Mouse (Mus musculus) C2C12 (cell line): ENCODE measurements around the gene Akr1b7. TPM values are rescaled to one million over a fixed set of nuclear protein-coding genes. Genes with fewer than 3 reads are reported as not detected.

Source experiments
- H3K27me3 ChIP-seq: one replicate; pipeline ENCODE4 v1.6.1; 2011; ENCODE audit not compliant: control insufficient read depth, insufficient read depth, insufficient read length
- H3K36me3 ChIP-seq: one replicate; pipeline ENCODE4 v1.6.1; 2011; ENCODE audit not compliant: control insufficient read depth, insufficient read depth
- H3K4me3 ChIP-seq: one replicate; pipeline ENCODE4 v1.5.1; 2011; ENCODE audit warnings: mild to moderate bottlenecking, control low read depth; ENCODE audit not compliant: poor library complexity, insufficient read depth, severe bottlenecking
- H3K79me2 ChIP-seq: one replicate; pipeline ENCODE4 v1.6.1; 2011; ENCODE audit not compliant: control insufficient read depth, insufficient read depth
- H3K79me3 ChIP-seq: one replicate; pipeline ENCODE4 v1.6.1; 2011; ENCODE audit warnings: low read depth, control low read depth
- H3ac ChIP-seq: one replicate; pipeline ENCODE3; 2011; ENCODE audit warnings: low read depth; ENCODE audit not compliant: control insufficient read depth, insufficient read length
- CEBPB ChIP-seq: IDR thresholded peaks from one replicate; pipeline ENCODE4 v1.6.1; 2011; ENCODE audit warnings: low read depth, mild to moderate bottlenecking, control low read depth, moderate library complexity
- CTCF ChIP-seq: IDR thresholded peaks from one replicate; pipeline ENCODE4 v1.5.1; 2011; ENCODE audit not compliant: control insufficient read depth, insufficient read depth, insufficient read length
- FOSL1 ChIP-seq: IDR thresholded peaks from one replicate; pipeline ENCODE4 v1.8.0; 2011; ENCODE audit warnings: mild to moderate bottlenecking, low read length; ENCODE audit not compliant: poor library complexity, insufficient read depth, severe bottlenecking
- MAX ChIP-seq: IDR thresholded peaks from one replicate; pipeline ENCODE4 v1.6.1; 2011; ENCODE audit warnings: mild to moderate bottlenecking, control low read depth
- MYOD1 ChIP-seq: IDR thresholded peaks from one replicate; pipeline ENCODE4 v1.6.1; 2011; ENCODE audit warnings: low read depth; ENCODE audit not compliant: control insufficient read depth, insufficient read length
- MYOG ChIP-seq: IDR thresholded peaks from one replicate; pipeline ENCODE4 v1.6.1; 2011; ENCODE audit not compliant: control insufficient read depth, insufficient read length; ENCODE audit errors: extremely low read depth
- USF1 ChIP-seq: IDR thresholded peaks from one replicate; pipeline ENCODE4 v1.6.1; 2011; ENCODE audit warnings: low read depth, mild to moderate bottlenecking, control low read depth, moderate library complexity
- polyA plus RNA-seq: library from polyadenylated mRNA; unstranded; fragments of >200 nt; fragmentation: generic; extraction: Trizol; gene quantifications from one replicate; pipeline ENCODE4 v1.2.1, GENCODE M21; 2012; ENCODE audit warnings: missing spikeins

Akr1b7 gene
- polyA plus RNA-seq, 1 experiment, result 0.02 TPM

DNA sequence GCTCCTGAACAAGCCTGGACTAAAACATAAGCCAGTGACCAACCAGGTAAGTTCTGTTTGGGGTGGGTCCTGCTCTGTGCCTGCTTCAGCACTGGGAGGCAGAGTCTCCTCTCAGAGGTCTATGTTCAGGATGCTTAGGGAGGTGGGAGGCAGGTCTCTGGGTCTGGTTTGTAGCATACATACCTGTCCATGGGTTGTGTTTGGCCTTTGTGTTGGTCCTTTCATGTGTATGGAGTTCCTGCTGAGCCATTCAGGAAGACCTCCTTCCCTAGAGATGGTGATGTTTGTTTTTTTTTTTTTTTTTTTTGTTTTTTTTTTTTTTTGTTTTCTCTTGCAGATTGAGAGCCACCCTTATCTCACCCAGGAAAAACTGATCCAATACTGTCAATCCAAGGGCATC, 6.9 kb downstream of the Akr1b7 start:
- no peaks in the 10 kb centered on the region for H3K36me3 ChIP-seq
- TF ChIP-seq CTCF (no peak), FOSL1 (no peak), MYOD1 (no peak), MAX (no peak), USF1 (no peak), MYOG (no peak), CEBPB (no peak)
- no peaks in the 10 kb centered on the region for H3K79me3 ChIP-seq
- H3K27me3 ChIP-seq, result peaks cover 6% of the 10 kb centered on the region
- H3K79me2 ChIP-seq, result no peaks in the 10 kb centered on the region
- no peak overlapping the region for H3K4me3 ChIP-seq
- H3ac ChIP-seq, result no peak overlapping the region

- no peak overlapping the region for H3ac ChIP-seq
- TF ChIP-seq MYOD1 (no peak), USF1 (no peak), FOSL1 (no peak), CEBPB (no peak), MYOG (no peak), CTCF (no peak), MAX (no peak)
- H3K79me3 ChIP-seq, result no peaks in the 10 kb centered on the region
- no peaks in the 10 kb centered on the region for H3K79me2 ChIP-seq
- H3K27me3 ChIP-seq, result no peaks in the 10 kb centered on the region
- no peaks in the 10 kb centered on the region for H3K36me3 ChIP-seq
- no peak overlapping the region for H3K4me3 ChIP-seq
Measured at GRCm38 (mm10) chr6:34439006-34439405, 26.9 kb downstream of the Akr1b7 start.

DNA sequence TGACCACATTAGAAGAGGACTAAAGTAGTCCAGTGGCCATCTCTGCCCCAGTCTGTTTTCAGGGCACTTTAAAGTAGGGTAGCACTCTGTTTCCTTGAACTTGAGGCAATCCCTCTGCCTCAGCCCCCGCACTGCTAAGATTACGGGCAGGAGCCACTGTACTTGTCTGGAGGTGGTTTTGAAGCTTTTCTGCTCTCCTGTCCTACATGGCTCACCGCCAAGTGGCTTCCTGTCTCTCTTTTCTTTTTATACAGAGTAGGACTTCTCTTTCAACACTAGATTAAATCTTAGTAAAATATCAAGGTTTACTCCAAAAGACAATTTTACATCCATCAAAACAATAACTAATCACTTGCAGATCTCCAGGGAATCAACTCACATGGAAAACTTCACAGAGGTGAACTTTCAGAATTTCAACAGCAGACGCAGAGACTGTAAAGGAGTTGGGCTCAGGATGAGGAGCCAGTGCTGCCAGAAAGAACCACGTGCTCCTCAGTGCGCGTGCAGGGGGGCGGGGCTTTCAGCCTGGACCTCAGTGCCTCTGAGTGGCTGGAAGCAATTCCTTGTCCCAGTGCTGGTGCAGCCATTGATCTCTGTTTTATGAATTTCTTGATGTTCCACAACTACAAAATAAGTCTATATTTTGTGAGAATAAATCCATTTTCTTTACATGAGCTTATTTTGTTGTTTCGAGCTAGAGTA, 29.6 kb downstream of the Akr1b7 start:
- no peaks in the 10 kb centered on the region for H3K79me3 ChIP-seq
- no peak for TF ChIP-seq CEBPB
- no peak for TF ChIP-seq USF1
- no peak for TF ChIP-seq MYOD1
- TF ChIP-seq CTCF, result no peak
- no peak for TF ChIP-seq MAX
- TF ChIP-seq MYOG, result no peak
- no peak for TF ChIP-seq FOSL1
- H3K27me3 ChIP-seq, result no peaks in the 10 kb centered on the region
- no peaks in the 10 kb centered on the region for H3K36me3 ChIP-seq
- H3K79me2 ChIP-seq, result no peaks in the 10 kb centered on the region
- H3K4me3 ChIP-seq, result no peak overlapping the region
- no peak overlapping the region for H3ac ChIP-seq

GRCm38 (mm10) chr6:34443791-34444190, 31.7 kb downstream of the Akr1b7 start:
- H3K4me3 ChIP-seq, result no peak overlapping the region
- no peak for TF ChIP-seq CEBPB
- no peaks in the 10 kb centered on the region for H3K79me3 ChIP-seq
- no peaks in the 10 kb centered on the region for H3K79me2 ChIP-seq
- no peak overlapping the region for H3ac ChIP-seq
- no peaks in the 10 kb centered on the region for H3K36me3 ChIP-seq
- no peaks in the 10 kb centered on the region for H3K27me3 ChIP-seq

GRCm38 (mm10) chr6:34447961-34448360, 35.8 kb downstream of the Akr1b7 start:
- Histone ChIP-seq H3K4me3 (no peak overlapping the region), H3K36me3 (no peaks in the 10 kb centered on the region), H3ac (no peak overlapping the region), H3K27me3 (no peaks in the 10 kb centered on the region), H3K79me2 (no peaks in the 10 kb centered on the region), H3K79me3 (no peaks in the 10 kb centered on the region)
- TF ChIP-seq FOSL1 (no peak), CTCF (peak; percentile 24), MYOG (no peak), USF1 (no peak), CEBPB (no peak)

GRCm38 (mm10) chr6:34448696-34449095, 36.6 kb downstream of the Akr1b7 start:
- no peak overlapping the region for H3ac ChIP-seq
- no peaks in the 10 kb centered on the region for H3K27me3 ChIP-seq
- no peaks in the 10 kb centered on the region for H3K79me2 ChIP-seq
- no peaks in the 10 kb centered on the region for H3K36me3 ChIP-seq
- no peaks in the 10 kb centered on the region for H3K79me3 ChIP-seq
- H3K4me3 ChIP-seq, result no peak overlapping the region
- TF ChIP-seq MYOD1 (no peak), FOSL1 (no peak), MAX (no peak), USF1 (no peak), CEBPB (no peak), MYOG (no peak), CTCF (no peak)
